Mouse (Mus musculus): ENCODE data around the gene Slc25a11. TPM values are rescaled to one million over a fixed set of nuclear protein-coding genes. Genes with fewer than 3 reads are reported as not detected.

The Slc25a11 gene
- polyA plus RNA-seq, 1 experiment: 162 TPM

DNA sequence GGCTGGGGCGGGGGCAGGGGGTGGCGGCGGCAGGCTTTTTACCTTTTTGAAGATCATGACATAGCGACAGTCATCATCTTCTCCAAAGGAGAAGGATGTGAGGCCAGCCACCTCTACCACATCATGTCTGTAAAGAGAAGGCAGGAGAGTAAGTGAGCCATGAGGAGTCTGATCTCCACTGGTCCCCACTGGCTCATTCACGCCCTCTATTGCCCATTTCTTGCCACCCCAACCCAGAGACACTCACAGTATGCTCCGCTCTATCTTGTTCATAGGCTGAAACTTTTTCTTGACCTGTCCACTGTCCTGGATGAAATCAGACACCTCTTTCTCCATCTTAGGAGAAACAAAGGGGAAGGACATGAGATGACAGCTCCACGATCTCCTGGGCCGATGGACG is 17.5 kb upstream of the Slc25a11 start:
- Histone ChIP-seq H3K27ac (ENCODE audit: control insufficient read depth, insufficient read depth, low read length) (no peak overlapping the region), H3K27me3 (ENCODE audit: control insufficient read depth, insufficient read depth, low read length) (no peaks in the 10 kb centered on the region), H3K36me3 (ENCODE audit: control insufficient read depth, insufficient read depth, low read length) (peaks cover 34% of the 10 kb centered on the region), H3K4me1 (replicated peaks; ENCODE audit: control insufficient read depth, insufficient read depth, low read length) (peaks cover 10% of the 10 kb centered on the region), H3K4me3 (ENCODE audit: control insufficient read depth, insufficient read depth, low read length) (no peak overlapping the region)
- 96% methylated on average over 9 of the region's 9 CpGs for WGBS
- DNase-seq: no peak
- no peak for TF ChIP-seq CTCF (IDR thresholded peaks at IDR 0.05; ENCODE audit: borderline replicate concordance, control insufficient read depth, extremely low read depth, insufficient read depth, low read length, poor library complexity)
- no peak for TF ChIP-seq POLR2A (IDR thresholded peaks at IDR 0.05; ENCODE audit: control insufficient read depth, extremely low read depth, insufficient read depth, low read length, poor library complexity)

DNA sequence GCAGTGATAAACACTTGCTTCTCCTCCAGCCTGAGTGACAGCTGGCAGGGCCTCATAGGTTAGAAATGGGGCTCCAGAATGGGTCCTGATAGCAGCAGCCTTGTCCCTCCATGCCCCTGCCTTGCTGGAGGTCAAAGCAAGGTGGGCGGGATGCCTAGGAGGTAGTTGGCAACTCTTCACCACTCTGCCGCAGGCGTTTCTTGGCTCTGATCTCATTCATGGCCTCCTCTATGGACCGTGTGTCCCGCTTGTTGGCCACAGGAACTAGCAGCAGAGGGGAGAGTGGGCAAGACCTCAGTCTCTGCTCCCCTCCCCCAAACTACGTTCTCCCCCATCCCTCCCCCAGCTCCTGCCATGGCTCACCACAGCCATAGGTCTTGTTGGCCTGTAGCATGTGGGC is 16.7 kb upstream of the Slc25a11 start:
- WGBS: 97% methylated on average over 6 of the region's 6 CpGs
- TF ChIP-seq POLR2A (IDR thresholded peaks at IDR 0.05; ENCODE audit: control insufficient read depth, extremely low read depth, insufficient read depth, low read length, poor library complexity): no peak
- no peak for TF ChIP-seq CTCF (IDR thresholded peaks at IDR 0.05; ENCODE audit: borderline replicate concordance, control insufficient read depth, extremely low read depth, insufficient read depth, low read length, poor library complexity)
- DNase-seq: no peak
- Histone ChIP-seq H3K27ac (ENCODE audit: control insufficient read depth, insufficient read depth, low read length) (no peak overlapping the region), H3K36me3 (ENCODE audit: control insufficient read depth, insufficient read depth, low read length) (peaks cover 34% of the 10 kb centered on the region), H3K27me3 (ENCODE audit: control insufficient read depth, insufficient read depth, low read length) (no peaks in the 10 kb centered on the region), H3K4me1 (replicated peaks; ENCODE audit: control insufficient read depth, insufficient read depth, low read length) (peaks cover 11% of the 10 kb centered on the region), H3K4me3 (ENCODE audit: control insufficient read depth, insufficient read depth, low read length) (no peak overlapping the region)

GRCm38 (mm10) chr11:70663101-70663500 is 15.8 kb upstream of the Slc25a11 start:
- DNase-seq: no peak
- H3K27ac ChIP-seq (ENCODE audit: control insufficient read depth, insufficient read depth, low read length): no peak overlapping the region
- H3K4me1 ChIP-seq (replicated peaks; ENCODE audit: control insufficient read depth, insufficient read depth, low read length): peaks cover 16% of the 10 kb centered on the region
- H3K27me3 ChIP-seq (ENCODE audit: control insufficient read depth, insufficient read depth, low read length): no peaks in the 10 kb centered on the region
- TF ChIP-seq POLR2A (IDR thresholded peaks at IDR 0.05; ENCODE audit: control insufficient read depth, extremely low read depth, insufficient read depth, low read length, poor library complexity): no peak
- TF ChIP-seq CTCF (IDR thresholded peaks at IDR 0.05; ENCODE audit: borderline replicate concordance, control insufficient read depth, extremely low read depth, insufficient read depth, low read length, poor library complexity): no peak
- H3K4me3 ChIP-seq (ENCODE audit: control insufficient read depth, insufficient read depth, low read length): no peak overlapping the region
- peaks cover 34% of the 10 kb centered on the region for H3K36me3 ChIP-seq (ENCODE audit: control insufficient read depth, insufficient read depth, low read length)
- WGBS: 94% methylated on average over 8 of the region's 8 CpGs

GRCm38 (mm10) chr11:70660571-70660970 is 13.3 kb upstream of the Slc25a11 start:
- Histone ChIP-seq H3K4me1 (replicated peaks; ENCODE audit: control insufficient read depth, insufficient read depth, low read length) (peaks cover 31% of the 10 kb centered on the region), H3K4me3 (ENCODE audit: control insufficient read depth, insufficient read depth, low read length) (no peak overlapping the region), H3K27me3 (ENCODE audit: control insufficient read depth, insufficient read depth, low read length) (no peaks in the 10 kb centered on the region), H3K27ac (ENCODE audit: control insufficient read depth, insufficient read depth, low read length) (no peak overlapping the region), H3K36me3 (ENCODE audit: control insufficient read depth, insufficient read depth, low read length) (peaks cover 34% of the 10 kb centered on the region)
- no peak for DNase-seq
- WGBS: 95% methylated on average over 8 of the region's 8 CpGs
- TF ChIP-seq CTCF (IDR thresholded peaks at IDR 0.05; ENCODE audit: borderline replicate concordance, control insufficient read depth, extremely low read depth, insufficient read depth, low read length, poor library complexity) (no peak), POLR2A (IDR thresholded peaks at IDR 0.05; ENCODE audit: control insufficient read depth, extremely low read depth, insufficient read depth, low read length, poor library complexity) (no peak)

GRCm38 (mm10) chr11:70658942-70659341 is 11.7 kb upstream of the Slc25a11 start:
- H3K4me1 ChIP-seq (replicated peaks; ENCODE audit: control insufficient read depth, insufficient read depth, low read length): peaks cover 31% of the 10 kb centered on the region
- H3K36me3 ChIP-seq (ENCODE audit: control insufficient read depth, insufficient read depth, low read length): peaks cover 21% of the 10 kb centered on the region

DNA sequence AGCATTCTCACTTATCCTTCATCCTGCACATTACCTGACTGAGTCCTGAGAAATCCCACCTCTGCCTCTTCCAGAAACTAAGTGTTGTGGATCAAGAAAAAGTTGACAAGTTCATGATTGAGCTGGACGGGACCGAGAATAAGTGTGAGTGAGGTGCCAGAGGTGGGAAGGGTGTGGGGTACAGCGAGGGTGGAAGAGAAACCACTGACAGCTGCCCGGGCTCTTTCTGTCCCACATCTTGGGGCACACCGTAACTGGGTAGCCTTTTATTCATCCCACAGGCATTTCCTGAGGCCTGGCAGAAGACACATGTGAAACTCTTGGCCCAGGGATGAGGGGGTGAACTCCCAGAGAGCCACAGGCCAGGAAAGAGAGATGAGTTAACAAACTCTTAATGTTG is 11.2 kb upstream of the Slc25a11 start:
- no peak overlapping the region for H3K27ac ChIP-seq (ENCODE audit: control insufficient read depth, insufficient read depth, low read length)
- H3K4me1 ChIP-seq (replicated peaks; ENCODE audit: control insufficient read depth, insufficient read depth, low read length): peaks cover 31% of the 10 kb centered on the region
- TF ChIP-seq POLR2A (IDR thresholded peaks at IDR 0.05; ENCODE audit: control insufficient read depth, extremely low read depth, insufficient read depth, low read length, poor library complexity) (no peak), CTCF (IDR thresholded peaks at IDR 0.05; ENCODE audit: borderline replicate concordance, control insufficient read depth, extremely low read depth, insufficient read depth, low read length, poor library complexity) (no peak)
- 21% methylated on average over 5 of the region's 5 CpGs for WGBS
- H3K4me3 ChIP-seq (ENCODE audit: control insufficient read depth, insufficient read depth, low read length): no peak overlapping the region
- H3K27me3 ChIP-seq (ENCODE audit: control insufficient read depth, insufficient read depth, low read length): no peaks in the 10 kb centered on the region
- DNase-seq: no peak
- H3K36me3 ChIP-seq (ENCODE audit: control insufficient read depth, insufficient read depth, low read length): peaks cover 17% of the 10 kb centered on the region

More at GRCm38 (mm10) chr11:70658942-70659341, 11.7 kb upstream of the Slc25a11 start:
- Histone ChIP-seq H3K27ac (ENCODE audit: control insufficient read depth, insufficient read depth, low read length) (no peak overlapping the region), H3K27me3 (ENCODE audit: control insufficient read depth, insufficient read depth, low read length) (no peaks in the 10 kb centered on the region), H3K4me3 (ENCODE audit: control insufficient read depth, insufficient read depth, low read length) (no peak overlapping the region)
- TF ChIP-seq POLR2A (IDR thresholded peaks at IDR 0.05; ENCODE audit: control insufficient read depth, extremely low read depth, insufficient read depth, low read length, poor library complexity): no peak
- no peak for DNase-seq
- WGBS: 90% methylated on average over 8 of the region's 8 CpGs

DNA sequence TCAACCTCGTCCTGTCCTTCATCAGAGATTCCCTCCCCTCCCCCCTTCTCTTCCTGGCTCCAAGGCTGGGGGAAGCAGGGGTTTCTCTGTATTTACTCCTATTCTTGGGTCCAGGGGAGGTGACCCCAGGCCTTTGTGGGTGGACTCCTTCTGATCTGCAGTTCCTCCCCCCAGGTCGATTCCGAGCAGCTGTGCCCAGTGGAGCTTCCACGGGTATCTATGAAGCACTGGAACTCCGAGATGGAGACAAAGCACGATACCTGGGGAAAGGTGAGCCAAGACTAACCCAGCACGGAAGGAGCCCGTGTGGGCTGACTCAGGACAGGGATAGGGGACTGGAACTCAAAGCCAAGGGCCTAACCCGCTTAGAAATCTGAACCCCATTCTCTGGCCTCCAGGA is 10.7 kb upstream of the Slc25a11 start:
- Histone ChIP-seq H3K4me3 (ENCODE audit: control insufficient read depth, insufficient read depth, low read length) (no peak overlapping the region), H3K27me3 (ENCODE audit: control insufficient read depth, insufficient read depth, low read length) (no peaks in the 10 kb centered on the region), H3K4me1 (replicated peaks; ENCODE audit: control insufficient read depth, insufficient read depth, low read length) (peaks cover 31% of the 10 kb centered on the region), H3K36me3 (ENCODE audit: control insufficient read depth, insufficient read depth, low read length) (peaks cover 13% of the 10 kb centered on the region), H3K27ac (ENCODE audit: control insufficient read depth, insufficient read depth, low read length) (peak overlapping the region; percentile 20; the same call in 1 of the 2 replicates)
- whole genome bisulfite sequencing: 84% methylated on average over 9 of the region's 9 CpGs
- TF ChIP-seq CTCF (IDR thresholded peaks at IDR 0.05; ENCODE audit: borderline replicate concordance, control insufficient read depth, extremely low read depth, insufficient read depth, low read length, poor library complexity) (no peak), POLR2A (IDR thresholded peaks at IDR 0.05; ENCODE audit: control insufficient read depth, extremely low read depth, insufficient read depth, low read length, poor library complexity) (no peak)
- no peak for DNase-seq

Measured in thymus, adult 2 months (tissue).